Mouse (Mus musculus) hindbrain, postnatal 0 days (tissue): Measurements from ENCODE around the gene Coro7. TPM values are rescaled to one million over a fixed set of nuclear protein-coding genes. Genes with fewer than 3 reads are reported as not detected.

Experiments
- ATAC-seq: fragments of 200-750 bp; cut with Nextera tagmentation; 2 replicates; pipeline ENCODE4 v1.8.0; 2017; ENCODE audit warnings: mild to moderate bottlenecking, moderate TSS enrichment, moderate library complexity
- DNase-seq: peaks from one replicate; pipeline ENCODE4 v3.0.0-alpha.2; 2015; ENCODE audit warnings: low spot score
- H3K27ac ChIP-seq: fragments of 300-500 bp; sonication (generic); 2 replicates; pipeline ENCODE4 v1.5.1; 2014; ENCODE audit warnings: mild to moderate bottlenecking
- H3K27me3 ChIP-seq: fragments of 300-500 bp; sonication (generic); 2 replicates; pipeline ENCODE4 v1.6.1; 2014; ENCODE audit warnings: low read length, mixed read lengths; ENCODE audit not compliant: insufficient read depth
- H3K36me3 ChIP-seq: fragments of 300-500 bp; sonication (generic); 2 replicates; pipeline ENCODE4 v1.6.1; 2014; ENCODE audit warnings: low read length, mixed read lengths; ENCODE audit not compliant: insufficient read depth
- H3K4me1 ChIP-seq: fragments of 300-500 bp; sonication (generic); 2 replicates; pipeline ENCODE4 v1.6.1; 2014; ENCODE audit warnings: antibody characterized with exemption, low read length, mixed read lengths; ENCODE audit not compliant: insufficient read depth
- H3K4me2 ChIP-seq: fragments of 300-500 bp; sonication (generic); 2 replicates; pipeline ENCODE4 v1.6.1; 2014; ENCODE audit warnings: low read depth, mild to moderate bottlenecking, low read length, moderate library complexity, mixed read lengths
- H3K4me3 ChIP-seq: fragments of 300-500 bp; sonication (generic); 2 replicates; pipeline ENCODE4 v1.5.1; 2014; ENCODE audit warnings: low read length
- H3K9ac ChIP-seq: fragments of 300-500 bp; sonication (generic); replicated peaks from 2 replicates; pipeline ENCODE4 v1.6.1; 2014; ENCODE audit warnings: mild to moderate bottlenecking, low read length, moderate library complexity, mixed read lengths
- H3K9me3 ChIP-seq: fragments of 300-500 bp; sonication (generic); 2 replicates; pipeline ENCODE4 v1.6.1; 2016; ENCODE audit warnings: low read length, mixed read lengths
- CTCF ChIP-seq: IDR thresholded peaks from 2 replicates; pipeline ENCODE4 v1.5.1; 2016; ENCODE audit warnings: antibody characterized with exemption, control low read depth, low read depth
- WGBS: fragments of 180-500 bp; shearing (Covaris S2); extraction: QIAGEN DNeasy Blood & Tissue Kit; methylation state at CpG from one replicate; pipeline ENCODE4 v1.1.7; 2014; 5-methylcytosine and 5-hydroxymethylcytosine counted together
- polyA plus RNA-seq: library from polyadenylated mRNA; unstranded; fragments of >200 nt; fragmentation: Nextera tagmentation; extraction: Ambion mirVana; gene quantifications from 2 replicates; pipeline ENCODE4 v1.2.1, GENCODE M21; 2015
- total RNA-seq: library from RNA; depleted of rRNA; stranded (reverse); fragments of >200 nt; gene quantifications from 2 replicates; pipeline ENCODE4 v1.2.3, GENCODE M21; 2014

The Coro7 gene
- total and polyA plus RNA-seq, 2 experiments from 2014 or later: 29.1 to 43.3 TPM

DNA sequence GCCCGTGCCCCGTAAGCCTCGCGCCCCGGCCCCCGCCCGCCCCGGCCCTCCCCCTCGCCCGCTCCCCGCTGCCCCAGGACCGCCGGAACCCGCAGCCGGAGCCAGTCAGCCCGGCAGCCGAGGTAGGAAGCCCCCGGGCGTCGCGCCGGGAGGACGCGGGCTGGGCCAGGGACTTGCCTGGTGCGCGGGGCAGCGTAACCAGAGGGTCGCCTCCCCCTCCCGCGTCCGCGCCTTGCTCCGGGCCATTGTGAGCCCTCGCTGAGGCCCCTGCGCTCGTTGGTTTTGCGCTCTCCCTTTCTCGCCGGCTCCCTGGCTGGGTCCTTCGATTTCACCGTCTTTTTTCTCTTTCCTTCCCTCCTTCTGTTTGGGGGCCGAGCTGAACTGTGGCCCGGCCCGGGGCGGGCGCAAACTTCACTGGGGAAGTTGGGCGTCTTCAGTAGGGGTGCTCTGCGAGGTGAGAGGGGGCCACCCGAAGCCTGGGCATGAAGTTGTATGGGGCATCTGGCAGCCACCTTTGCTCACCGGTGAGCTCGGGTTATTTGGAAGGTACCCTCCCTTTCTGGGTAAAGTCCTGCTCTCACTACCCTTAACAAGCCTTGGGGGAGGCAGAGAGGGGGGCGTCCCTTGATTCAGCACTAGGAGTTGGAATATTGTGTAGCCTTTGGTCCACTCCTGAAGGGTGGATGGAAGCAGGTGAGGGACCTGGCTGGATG is 84.6 kb downstream of the Coro7 start:
- H3K4me2 ChIP-seq: peak overlapping the region; percentile 86
- no peak for TF ChIP-seq CTCF
- DNase-seq (peak; percentile 55), ATAC-seq (peak; percentile 32)
- peak overlapping the region; percentile 86 for H3K4me3 ChIP-seq
- H3K27ac ChIP-seq: peak overlapping the region; percentile 90
- H3K9me3 ChIP-seq: no peaks in the 10 kb centered on the region
- H3K9ac ChIP-seq: peak overlapping the region; percentile 91
- peaks cover 45% of the 10 kb centered on the region for H3K4me1 ChIP-seq
- WGBS: 1% methylated on average over 37 of the region's 52 CpGs
- H3K36me3 ChIP-seq: no peaks in the 10 kb centered on the region
- H3K27me3 ChIP-seq: no peaks in the 10 kb centered on the region

GRCm38 (mm10) chr16:4593971-4594813 is 85.4 kb downstream of the Coro7 start, which contains the start of gene Glis2:
Gene Glis2, plus strand, starts transcription at chr16:4594713.
- H3K9ac ChIP-seq: peak within 1 kb of the TSS; percentile 91
- peak within 1 kb of the TSS; percentile 90 for H3K27ac ChIP-seq
- peak within 1 kb of the TSS; percentile 86 for H3K4me2 ChIP-seq
- H3K27me3 ChIP-seq: no peaks in the 10 kb centered on the region
- H3K4me3 ChIP-seq: peak within 1 kb of the TSS; percentile 86
- ATAC-seq (peak; percentile 89), DNase-seq (peak; percentile 92)
- H3K4me1 ChIP-seq: peaks cover 42% of the 10 kb centered on the region
- WGBS: 0% methylated on average over 27 of the region's 74 CpGs
- TF ChIP-seq CTCF: no peak
- no peaks in the 10 kb centered on the region for H3K36me3 ChIP-seq
- H3K9me3 ChIP-seq: no peaks in the 10 kb centered on the region

GRCm38 (mm10) chr16:4592909-4593875 is 86.4 kb downstream of the Coro7 start:
- H3K4me2 ChIP-seq: peak overlapping the region; percentile 86
- ATAC-seq: peak; percentile 13; the same call in 1 of the 2 replicates
- H3K27me3 ChIP-seq: no peaks in the 10 kb centered on the region
- H3K9ac ChIP-seq: peak overlapping the region; percentile 91
- 10% methylated on average over 32 of the region's 32 CpGs for WGBS
- TF ChIP-seq CTCF: peak; percentile 70
- peak overlapping the region; percentile 90 for H3K27ac ChIP-seq
- peak overlapping the region; percentile 86 for H3K4me3 ChIP-seq
- H3K36me3 ChIP-seq: no peaks in the 10 kb centered on the region
- peak; percentile 86 for DNase-seq
- H3K9me3 ChIP-seq: no peaks in the 10 kb centered on the region
- H3K4me1 ChIP-seq: peaks cover 34% of the 10 kb centered on the region

- Histone ChIP-seq H3K9me3 (no peaks in the 10 kb centered on the region), H3K4me1 (peaks cover 9% of the 10 kb centered on the region), H3K36me3 (no peaks in the 10 kb centered on the region), H3K27me3 (no peaks in the 10 kb centered on the region), H3K4me2 (no peak overlapping the region), H3K9ac (no peak overlapping the region), H3K4me3 (no peak overlapping the region), H3K27ac (no peak overlapping the region)
- WGBS: 95% methylated on average over 9 of the region's 9 CpGs
- ATAC-seq (no peak), DNase-seq (peak; percentile 28)
- no peak for TF ChIP-seq CTCF
These were observed 89.3 kb downstream of the Coro7 start for GRCm38 (mm10) chr16:4590236-4590635.

DNA sequence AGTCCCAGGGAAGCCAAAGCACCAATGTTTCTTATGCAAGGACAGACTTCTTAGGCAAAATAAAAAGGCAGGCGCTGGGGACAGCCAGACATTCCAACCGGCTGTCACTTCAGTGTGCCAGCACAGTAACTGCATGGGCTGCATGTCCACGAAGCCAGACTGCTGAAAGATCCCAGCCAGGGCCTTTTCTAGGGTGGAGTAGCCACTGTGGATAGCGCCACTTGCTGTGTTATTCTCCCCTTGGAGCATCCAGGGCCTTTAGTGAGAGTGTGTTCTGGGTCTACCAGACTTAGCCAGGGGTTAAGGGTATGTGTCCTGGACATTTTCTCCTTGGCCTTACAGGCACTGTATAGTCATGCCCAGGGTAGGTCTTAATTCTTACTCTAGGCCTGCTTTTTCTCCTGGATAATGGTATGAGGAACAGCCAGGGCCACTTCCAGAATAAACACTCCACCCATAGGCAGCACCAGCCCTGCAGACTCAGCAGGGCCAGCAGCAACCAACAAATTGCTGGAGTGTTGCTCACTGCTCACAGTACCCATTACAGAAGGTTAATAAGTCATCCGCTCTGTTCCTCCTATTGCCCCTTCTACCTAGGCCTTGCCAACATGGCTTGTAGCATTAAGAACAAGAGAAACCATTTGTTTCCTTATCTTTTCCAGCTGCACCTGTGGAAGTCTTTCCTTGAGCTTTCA is 91.9 kb downstream of the Coro7 start:
- peak overlapping the region; percentile 65; the same call in 1 of the 2 replicates for H3K27ac ChIP-seq
- no peaks in the 10 kb centered on the region for H3K9me3 ChIP-seq
- peaks cover 8% of the 10 kb centered on the region for H3K4me1 ChIP-seq
- H3K36me3 ChIP-seq: no peaks in the 10 kb centered on the region
- DNase-seq: no peak
- no peak for ATAC-seq
- no peak overlapping the region for H3K9ac ChIP-seq
- no peak overlapping the region for H3K4me2 ChIP-seq
- H3K27me3 ChIP-seq: no peaks in the 10 kb centered on the region
- 47% methylated on average over 5 of the region's 5 CpGs for WGBS
- no peak overlapping the region for H3K4me3 ChIP-seq
- TF ChIP-seq CTCF: no peak
